Mouse (Mus musculus) thymus, adult 2 months (tissue): ENCODE results near the gene Spata31d1d. TPM values are rescaled to one million over a fixed set of nuclear protein-coding genes. Genes with fewer than 3 reads are reported as not detected.
"Not testable (repeated sequence)": the region's sequence is repeated elsewhere in the genome, so short reads cannot be mapped to it uniquely, and the experiment has no call there.

Experiments
- DNase-seq: peaks from one replicate; pipeline ENCODE4 v3.0.0; 2021
- H3K27ac ChIP-seq: fragments of 200-500 bp; 2 replicates; pipeline ENCODE4 v1.5.1; 2012; ENCODE audit warnings: low read length, control low read depth; ENCODE audit not compliant: control insufficient read depth, insufficient read depth
- H3K27me3 ChIP-seq: fragments of 200-500 bp; 2 replicates; pipeline ENCODE4 v1.6.1; 2012; ENCODE audit warnings: mild to moderate bottlenecking, low read length, moderate library complexity, mixed read lengths; ENCODE audit not compliant: control insufficient read depth, insufficient read depth
- H3K36me3 ChIP-seq: fragments of 200-500 bp; 2 replicates; pipeline ENCODE4 v1.6.1; 2012; ENCODE audit warnings: mild to moderate bottlenecking, low read length, moderate library complexity; ENCODE audit not compliant: control insufficient read depth, insufficient read depth
- H3K4me1 ChIP-seq: fragments of 200-500 bp; replicated peaks from 2 replicates; pipeline ENCODE4 v1.6.1; 2012; ENCODE audit warnings: low read length; ENCODE audit not compliant: control insufficient read depth, insufficient read depth
- H3K4me3 ChIP-seq: fragments of 200-500 bp; 2 replicates; pipeline ENCODE4 v1.5.1; 2012; ENCODE audit warnings: mild to moderate bottlenecking, low read length, control low read depth, moderate library complexity; ENCODE audit not compliant: control insufficient read depth, insufficient read depth
- CTCF ChIP-seq: fragments of 200-500 bp; IDR thresholded peaks from 2 replicates; pipeline ENCODE4 v1.5.1; 2012; ENCODE audit warnings: mild to moderate bottlenecking, control low read depth, low read length, moderate library complexity, borderline replicate concordance; ENCODE audit not compliant: control insufficient read depth, poor library complexity, insufficient read depth; ENCODE audit errors: extremely low read depth
- POLR2A ChIP-seq: fragments of 200-500 bp; IDR thresholded peaks from 2 replicates; pipeline ENCODE4 v1.6.1; 2012; ENCODE audit warnings: mild to moderate bottlenecking, low read length, control low read depth, moderate library complexity; ENCODE audit not compliant: control insufficient read depth, poor library complexity, insufficient read depth; ENCODE audit errors: extremely low read depth
- WGBS: fragments of 180-500 bp; shearing (Covaris S2); methylation state at CpG from one replicate; pipeline ENCODE4 v1.1.7; 2018; 5-methylcytosine and 5-hydroxymethylcytosine counted together
- polyA plus RNA-seq: library from polyadenylated mRNA; depleted of rRNA; stranded (reverse); fragments of >200 nt; gene quantifications from 2 replicates; pipeline ENCODE4 v1.2.3, GENCODE M21; 2012

The Spata31d1d gene
- polyA plus RNA-seq, 1 experiment = 0.05 TPM

GRCm38 (mm10) chr13:59735190-59735589 is 3.6 kb upstream of the Spata31d1d start:
- H3K4me3 ChIP-seq = no peak overlapping the region
- H3K27me3 ChIP-seq = no peaks in the 10 kb centered on the region
- H3K27ac ChIP-seq = no peak overlapping the region
- H3K36me3 ChIP-seq = no peaks in the 10 kb centered on the region
- DNase-seq = no peak
- TF ChIP-seq POLR2A (no peak), CTCF (no peak)
- H3K4me1 ChIP-seq = no peaks in the 10 kb centered on the region
- WGBS = 26% methylated on average over 3 of the region's 3 CpGs

GRCm38 (mm10) chr13:59734347-59734746 is 2.8 kb upstream of the Spata31d1d start:
- WGBS = 55% methylated on average over 6 of the region's 6 CpGs
- not testable (repeated sequence) for H3K36me3 ChIP-seq, H3K4me1 ChIP-seq, DNase-seq, H3K27ac ChIP-seq, H3K27me3 ChIP-seq, H3K4me3 ChIP-seq

- 91% methylated on average over 4 of the region's 4 CpGs for WGBS
- no peak for DNase-seq
- no peak overlapping the region for H3K4me3 ChIP-seq
- no peaks in the 10 kb centered on the region for H3K27me3 ChIP-seq
- H3K27ac ChIP-seq = no peak overlapping the region
- H3K36me3 ChIP-seq = no peaks in the 10 kb centered on the region
- no peaks in the 10 kb centered on the region for H3K4me1 ChIP-seq
- no peak for TF ChIP-seq CTCF
- TF ChIP-seq POLR2A = no peak
Observed at GRCm38 (mm10) chr13:59733936-59734335, 2.4 kb upstream of the Spata31d1d start.

GRCm38 (mm10) chr13:59728378-59729093 is 3.0 kb downstream of the Spata31d1d start:
- WGBS = 28% methylated on average over 7 of the region's 7 CpGs
- no peaks in the 10 kb centered on the region for H3K27me3 ChIP-seq
- peak; percentile 77 for DNase-seq
- no peaks in the 10 kb centered on the region for H3K4me1 ChIP-seq
- TF ChIP-seq POLR2A (no peak), CTCF (peak; percentile 68; the same call in 1 of the 2 replicates)
- no peaks in the 10 kb centered on the region for H3K36me3 ChIP-seq
- no peak overlapping the region for H3K27ac ChIP-seq
- H3K4me3 ChIP-seq = no peak overlapping the region

DNA sequence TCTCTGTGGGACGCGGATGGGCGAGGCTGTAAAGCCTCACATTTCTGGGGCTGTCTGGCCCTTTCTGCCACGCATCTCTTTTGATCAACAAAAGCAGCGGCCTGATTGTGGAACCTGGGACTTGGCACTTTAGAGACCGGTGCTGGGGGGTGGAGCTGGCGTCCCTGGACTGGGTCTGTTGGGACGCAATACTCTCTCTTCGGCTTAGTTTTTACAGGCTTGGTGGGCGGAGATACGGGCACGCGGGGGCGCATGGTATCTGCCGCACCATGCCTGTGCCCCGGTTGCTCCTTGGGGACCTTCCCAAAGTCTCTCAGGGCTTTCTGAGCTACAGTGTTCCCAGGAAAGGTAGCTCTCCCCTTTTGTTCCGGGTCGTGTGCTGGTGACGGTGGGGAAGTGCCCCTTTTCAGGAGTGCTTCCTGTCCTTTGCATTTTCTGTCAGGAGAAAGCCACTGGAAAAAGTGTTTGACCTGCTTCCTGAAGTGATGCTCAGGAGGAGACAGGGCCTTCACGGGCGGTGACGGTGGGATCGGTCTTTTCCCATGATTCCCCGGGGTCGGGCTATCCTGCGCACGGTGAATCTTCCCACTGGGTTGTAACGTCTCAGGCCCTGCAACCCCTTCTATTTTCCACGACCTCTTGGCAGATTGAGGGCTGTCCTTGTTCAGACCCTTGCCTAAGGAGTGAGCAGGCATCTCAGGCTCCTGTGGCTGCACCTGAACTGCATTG is 5.2 kb downstream of the Spata31d1d start:
- Histone ChIP-seq H3K36me3 (no peaks in the 10 kb centered on the region), H3K4me1 (no peaks in the 10 kb centered on the region), H3K27ac (no peak overlapping the region), H3K4me3 (no peak overlapping the region), H3K27me3 (no peaks in the 10 kb centered on the region)
- DNase-seq = no peak
- TF ChIP-seq POLR2A = no peak
- no peak for TF ChIP-seq CTCF
- WGBS = 50% methylated on average over 29 of the region's 29 CpGs

- not testable (repeated sequence) for H3K36me3 ChIP-seq, H3K27ac ChIP-seq, DNase-seq, H3K4me1 ChIP-seq, H3K27me3 ChIP-seq, H3K4me3 ChIP-seq
- 95% methylated on average over 1 of the region's 1 CpGs for WGBS
Observed at GRCm38 (mm10) chr13:59722089-59722488, 9.5 kb downstream of the Spata31d1d start.

DNA sequence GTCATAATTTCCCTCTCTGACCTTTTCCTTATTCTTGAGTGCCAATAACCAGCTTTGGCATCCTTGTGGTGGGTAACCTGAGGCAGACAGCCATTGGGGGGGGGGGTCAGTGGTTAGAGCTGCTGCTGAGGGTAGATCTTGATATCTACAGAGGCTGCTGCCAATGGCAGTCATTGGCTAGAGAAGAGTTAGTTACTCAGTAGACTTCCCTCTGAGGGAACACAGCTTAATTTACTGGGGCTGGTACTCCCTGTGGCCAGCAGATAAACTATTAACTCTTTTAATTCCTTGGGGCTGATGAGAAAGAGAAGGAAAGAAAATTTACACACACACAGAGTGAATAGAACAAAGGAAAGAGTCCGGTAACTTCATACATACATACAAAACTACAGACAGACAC is 12.1 kb downstream of the Spata31d1d start:
- TF ChIP-seq POLR2A (no peak), CTCF (no peak)
- Histone ChIP-seq H3K4me1 (no peaks in the 10 kb centered on the region), H3K27me3 (no peaks in the 10 kb centered on the region), H3K4me3 (no peak overlapping the region), H3K36me3 (no peaks in the 10 kb centered on the region), H3K27ac (no peak overlapping the region)
- 93% methylated on average over 1 of the region's 1 CpGs for WGBS
- DNase-seq = no peak

DNA sequence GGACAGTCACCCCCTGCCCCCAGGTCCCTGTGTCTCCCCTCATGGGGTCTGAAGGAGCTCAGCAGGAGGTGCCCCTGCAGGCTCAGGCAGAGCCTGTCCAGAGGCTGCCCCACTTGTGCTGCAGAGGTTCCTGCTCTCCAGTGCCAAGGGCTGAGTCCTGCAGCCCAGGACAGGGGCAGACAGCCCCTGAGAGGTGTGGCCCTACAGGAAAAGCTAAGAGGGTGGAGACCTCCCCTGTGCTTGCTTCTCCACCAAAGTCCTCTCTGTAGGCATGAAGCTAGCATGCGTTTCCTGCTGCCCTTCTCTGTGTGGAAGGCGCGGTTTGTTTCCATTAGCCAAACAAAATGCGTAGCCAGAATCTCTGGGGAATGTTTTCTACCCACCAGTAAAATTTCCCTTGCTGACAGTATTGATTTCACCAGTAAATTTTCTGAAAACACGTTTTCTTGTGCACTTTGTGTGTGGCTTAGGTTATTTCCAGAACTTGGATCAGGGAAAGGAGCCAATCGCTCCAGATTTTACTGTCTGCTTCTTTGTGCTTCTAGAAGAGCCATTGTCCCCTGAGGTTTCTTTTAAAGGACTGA is 12.6 kb downstream of the Spata31d1d start:
- not testable (repeated sequence) for H3K4me3 ChIP-seq, H3K36me3 ChIP-seq, H3K27ac ChIP-seq, H3K27me3 ChIP-seq, DNase-seq, H3K4me1 ChIP-seq
- WGBS = 20% methylated on average over 6 of the region's 6 CpGs
